Mouse (Mus musculus) CH12.LX (cell line): ENCODE data around the gene Cplx1. TPM values are rescaled to one million over a fixed set of nuclear protein-coding genes. Genes with fewer than 3 reads are reported as not detected.

Source experiments
- DNase-seq: peaks from one replicate; pipeline ENCODE4 v3.0.0-alpha.2; 2013; ENCODE audit errors: extremely low read depth
- H3K27ac ChIP-seq: 2 replicates; pipeline ENCODE4 v1.5.1; 2012; ENCODE audit warnings: low read depth, mild to moderate bottlenecking, control low read depth, moderate library complexity; ENCODE audit not compliant: insufficient read depth
- H3K27me3 ChIP-seq: replicated peaks from 2 replicates; pipeline ENCODE3; 2012; ENCODE audit warnings: inconsistent platforms
- H3K36me3 ChIP-seq, 2 experiments: replicated peaks in 1 of 2; 2 replicates each; pipeline versions ENCODE3 to v1.6.1; 2012; ENCODE audit warnings: inconsistent platforms in 1 of 2, low read length in 1 of 2, mild to moderate bottlenecking in 1 of 2, mixed read lengths in 1 of 2, moderate library complexity in 1 of 2; ENCODE audit not compliant: control insufficient read depth in 1 of 2, insufficient read depth in 1 of 2
- H3K4me1 ChIP-seq, 2 experiments: 2 replicates each; pipeline ENCODE4 v1.6.1; 2012; ENCODE audit warnings: inconsistent platforms in 1 of 2, moderate library complexity in 1 of 2; ENCODE audit not compliant: insufficient read depth in 2 of 2, control insufficient read depth in 1 of 2
- H3K4me2 ChIP-seq: 2 replicates; pipeline ENCODE4 v1.6.1; 2012; ENCODE audit warnings: low read depth, mild to moderate bottlenecking, control low read depth; ENCODE audit not compliant: poor library complexity, insufficient read depth, severe bottlenecking
- H3K4me3 ChIP-seq, 3 experiments: fragments of 150-350 bp in 1 of 3; sonication (generic) in 1 of 3; replicated peaks in 1 of 3; 2 replicates each; pipeline versions ENCODE3 to v1.5.1; 2011 to 2012; ENCODE audit warnings: low read depth in 2 of 3, low read length in 2 of 3, mild to moderate bottlenecking in 2 of 3, moderate library complexity in 2 of 3, control low read depth in 1 of 3, improper control_type of control experiment in 1 of 3, inconsistent platforms in 1 of 3, mixed read lengths in 1 of 3; ENCODE audit not compliant: poor library complexity in 1 of 3
- H3K79me2 ChIP-seq: replicated peaks from 2 replicates; pipeline ENCODE4 v1.6.1; 2012; ENCODE audit warnings: mild to moderate bottlenecking, moderate library complexity; ENCODE audit not compliant: control insufficient read depth, poor library complexity, insufficient read depth, severe bottlenecking; ENCODE audit errors: extremely low read depth
- H3K9ac ChIP-seq: 2 replicates; pipeline ENCODE4 v1.6.1; 2012; ENCODE audit warnings: low read depth, mild to moderate bottlenecking, control low read depth, moderate library complexity; ENCODE audit not compliant: insufficient read depth
- H3K9me3 ChIP-seq: replicated peaks from 2 replicates; pipeline ENCODE3; 2012; ENCODE audit warnings: low read length, inconsistent platforms, mixed read lengths
- CHD2 ChIP-seq: IDR thresholded peaks from 2 replicates; pipeline ENCODE4 v1.6.1; 2011; ENCODE audit warnings: low read length, improper control_type of control experiment
- CTCF ChIP-seq, 2 experiments: IDR thresholded peaks in 1 of 2; conservative IDR thresholded peaks in 1 of 2; 2 replicates each; pipeline ENCODE4 v1.5.1; 2011 to 2012; ENCODE audit warnings: low read depth in 2 of 2, low read length in 2 of 2, improper control_type of control experiment in 1 of 2, inconsistent platforms in 1 of 2, mild to moderate bottlenecking in 1 of 2, moderate library complexity in 1 of 2
- EP300 ChIP-seq: IDR thresholded peaks from 2 replicates; pipeline ENCODE4 v1.6.1; 2011; ENCODE audit warnings: low read length, improper control_type of control experiment
- ETS1 ChIP-seq: conservative IDR thresholded peaks from 2 replicates; pipeline ENCODE4 v1.6.1; 2012; ENCODE audit warnings: low read depth, mild to moderate bottlenecking, inconsistent platforms, low read length, improper control_type of control experiment, moderate library complexity
- IRF4 ChIP-seq: IDR thresholded peaks from 2 replicates; pipeline ENCODE4 v1.6.1; 2014; ENCODE audit warnings: low read depth, mild to moderate bottlenecking, inconsistent platforms, low read length, improper control_type of control experiment
- JUN ChIP-seq: IDR thresholded peaks from 2 replicates; pipeline ENCODE4 v1.6.1; 2011; ENCODE audit warnings: low read depth, mild to moderate bottlenecking, low read length, improper control_type of control experiment, moderate library complexity; ENCODE audit not compliant: insufficient read depth
- KAT2A ChIP-seq: IDR thresholded peaks from 2 replicates; pipeline ENCODE4 v1.6.1; 2012; ENCODE audit warnings: low read length, improper control_type of control experiment, inconsistent platforms; ENCODE audit not compliant: insufficient replicate concordance
- MAFK ChIP-seq: IDR thresholded peaks from 2 replicates; pipeline ENCODE4 v1.6.1; 2011; ENCODE audit warnings: low read length, improper control_type of control experiment; ENCODE audit not compliant: insufficient replicate concordance
- MAX ChIP-seq: IDR thresholded peaks from 2 replicates; pipeline ENCODE4 v1.6.1; 2011; ENCODE audit warnings: low read length, improper control_type of control experiment
- MEF2A ChIP-seq: IDR thresholded peaks from 2 replicates; pipeline ENCODE4 v1.6.1; 2014; ENCODE audit warnings: low read depth, mild to moderate bottlenecking, inconsistent platforms, low read length, improper control_type of control experiment, borderline replicate concordance
- MYC ChIP-seq: IDR thresholded peaks from 2 replicates; pipeline ENCODE4 v1.6.1; 2011; ENCODE audit warnings: low read depth, mild to moderate bottlenecking, improper control_type of control experiment, low read length
- NELFE ChIP-seq: IDR thresholded peaks from 2 replicates; pipeline ENCODE4 v1.6.1; 2011; ENCODE audit warnings: low read depth, low read length, improper control_type of control experiment
- NRF1 ChIP-seq: IDR thresholded peaks from 2 replicates; pipeline ENCODE4 v1.6.1; 2014; ENCODE audit warnings: low read depth, mild to moderate bottlenecking, inconsistent platforms, low read length, improper control_type of control experiment, moderate library complexity
- POLR2A ChIP-seq: IDR thresholded peaks from 2 replicates; pipeline ENCODE4 v1.6.1; 2011; ENCODE audit warnings: low read depth, mild to moderate bottlenecking, improper control_type of control experiment, low read length
- RAD21 ChIP-seq: IDR thresholded peaks from 2 replicates; pipeline ENCODE4 v1.6.1; 2011; ENCODE audit warnings: low read depth, mild to moderate bottlenecking, low read length, improper control_type of control experiment, moderate library complexity
- RCOR1 ChIP-seq: conservative IDR thresholded peaks from 2 replicates; pipeline ENCODE4 v1.6.1; 2012; ENCODE audit warnings: low read depth, mild to moderate bottlenecking, inconsistent platforms, low read length, improper control_type of control experiment
- SIN3A ChIP-seq: IDR thresholded peaks from 2 replicates; pipeline ENCODE4 v1.6.1; 2012; ENCODE audit warnings: low read length, improper control_type of control experiment, inconsistent platforms
- SMC3 ChIP-seq: IDR thresholded peaks from 2 replicates; pipeline ENCODE4 v1.6.1; 2011; ENCODE audit warnings: low read depth, low read length, improper control_type of control experiment
- UBTF ChIP-seq: IDR thresholded peaks from 2 replicates; pipeline ENCODE4 v1.6.1; 2012; ENCODE audit warnings: low read depth, mild to moderate bottlenecking, inconsistent platforms, low read length, improper control_type of control experiment, moderate library complexity
- USF1 ChIP-seq: IDR thresholded peaks from 2 replicates; pipeline ENCODE4 v1.6.1; 2014; ENCODE audit warnings: low read depth, mild to moderate bottlenecking, inconsistent platforms, low read length, improper control_type of control experiment
- ZC3H11A ChIP-seq: IDR thresholded peaks from 2 replicates; pipeline ENCODE4 v1.6.1; 2012; ENCODE audit warnings: low read depth, mild to moderate bottlenecking, inconsistent platforms, low read length, improper control_type of control experiment
- ZKSCAN1 ChIP-seq: IDR thresholded peaks from 2 replicates; pipeline ENCODE4 v1.6.1; 2012; ENCODE audit warnings: low read depth, inconsistent platforms, low read length, improper control_type of control experiment, borderline replicate concordance
- ZNF384 ChIP-seq: IDR thresholded peaks from 2 replicates; pipeline ENCODE4 v1.6.1; 2012; ENCODE audit warnings: low read depth, low read length, improper control_type of control experiment, inconsistent platforms
- dilution Hi-C: fragments of 300-500 bp; cut with MboI; formaldehyde crosslinking; loops from 2 replicates; pipeline ENCODE4 v1.14.3; 2020; ENCODE audit warnings: low sequenced_read_pairs; ENCODE audit not compliant: extremely low pct_unique_long_range_greater_than_20kb, extremely low pct_ligation_motif_present
- in situ Hi-C: fragments of 300-500 bp; cut with MboI; formaldehyde crosslinking; loops from 3 replicates; pipeline ENCODE4 v1.14.3; 2019; ENCODE audit warnings: low sequenced_read_pairs, low pct_ligation_motif_present, low pct_unique_long_range_greater_than_20kb, mixed read lengths
- polyA plus RNA-seq: library from polyadenylated mRNA; unstranded; fragments of >175 nt; gene quantifications from 2 replicates; pipeline ENCODE4 v1.2.1, GENCODE M21; 2012; ENCODE audit warnings: low read depth; ENCODE audit not compliant: insufficient read length
- total RNA-seq, 2 experiments: library from RNA; depleted of rRNA; stranded (reverse); fragments of 300-350 nt in 1 of 2; fragments of >200 nt in 1 of 2; gene quantifications; 2 replicates each; pipeline ENCODE4 v1.2.3; 2012 to 2014

The Cplx1 gene
- total and polyA plus RNA-seq, 3 experiments = not detected

DNA sequence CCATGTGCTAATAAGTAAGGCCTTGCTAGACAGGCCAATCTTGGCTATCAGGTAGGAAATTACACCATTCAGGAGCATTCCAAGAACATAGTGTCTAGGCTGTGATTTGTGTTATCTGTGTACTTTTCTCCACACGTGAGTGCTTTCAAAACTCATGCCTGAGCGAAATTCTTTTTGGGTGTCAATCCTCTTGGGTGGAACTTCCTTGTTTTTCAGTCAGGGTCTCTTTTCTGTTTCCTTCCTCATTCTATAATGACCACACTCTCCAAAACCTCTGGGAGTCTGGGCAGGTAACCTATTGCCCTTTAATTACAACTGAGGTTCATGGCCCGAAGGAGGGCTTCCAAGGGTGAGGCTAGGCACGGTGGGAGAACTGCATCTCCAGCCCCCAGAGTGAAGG lies 16.7 kb upstream of the Cplx1 start:
- H3K9ac ChIP-seq = no peak overlapping the region
- in situ Hi-C loops = no loop called here
- dilution Hi-C loops = no loop called here
- DNase-seq = no peak
- no peak for TF ChIP-seq NELFE
- TF ChIP-seq NRF1 = no peak
- no peak for TF ChIP-seq POLR2A
- no peak overlapping the region for H3K4me3 ChIP-seq
- no peaks in the 10 kb centered on the region for H3K9me3 ChIP-seq
- no peaks in the 10 kb centered on the region for H3K27me3 ChIP-seq
- H3K4me2 ChIP-seq = no peak overlapping the region
- H3K27ac ChIP-seq = no peak overlapping the region
- no peaks in the 10 kb centered on the region for H3K4me1 ChIP-seq
- peaks cover 50 to 70% of the 10 kb centered on the region in 2 experiments for H3K36me3 ChIP-seq
- H3K79me2 ChIP-seq = no peaks in the 10 kb centered on the region

DNA sequence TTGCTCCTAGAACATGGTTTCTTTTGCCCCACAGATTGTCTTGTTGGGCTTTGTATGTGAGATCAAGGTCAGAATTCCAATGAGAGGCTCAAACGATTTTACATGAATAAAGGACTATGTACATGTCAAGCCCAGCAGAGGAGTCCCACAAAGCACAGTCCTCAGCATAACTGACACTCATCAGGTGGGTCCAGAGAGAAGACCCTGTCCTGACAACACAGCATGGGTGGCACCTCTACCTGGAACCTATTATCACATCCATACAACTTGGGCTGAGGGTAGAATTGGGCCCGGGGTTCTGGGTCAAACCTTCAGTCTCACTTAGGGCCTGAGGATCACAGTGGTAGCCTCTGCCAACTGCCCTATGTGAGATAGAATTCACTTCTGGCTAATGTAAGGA lies 15.6 kb upstream of the Cplx1 start:
- in situ Hi-C loops = no loop called here
- H3K27me3 ChIP-seq = no peaks in the 10 kb centered on the region
- dilution Hi-C loops = no loop called here
- H3K4me1 ChIP-seq = no peaks in the 10 kb centered on the region
- no peak for DNase-seq
- H3K4me2 ChIP-seq = no peak overlapping the region
- no peaks in the 10 kb centered on the region for H3K9me3 ChIP-seq
- TF ChIP-seq CTCF (conservative IDR thresholded peaks at IDR 0.05 in 1 of 2, IDR thresholded peaks at IDR 0.05 in 1 of 2; ENCODE audit: low read depth in 2 of 2, low read length in 2 of 2) (no peak), SIN3A (no peak), EP300 (no peak), UBTF (no peak), NELFE (no peak), ZNF384 (no peak), SMC3 (no peak), MAX (no peak), ZKSCAN1 (no peak), MEF2A (no peak), KAT2A (no peak), ETS1 (no peak), ZC3H11A (no peak)
- peaks cover 39 to 59% of the 10 kb centered on the region in 2 experiments for H3K36me3 ChIP-seq
- no peak overlapping the region for H3K9ac ChIP-seq
- no peak overlapping the region for H3K27ac ChIP-seq
- H3K4me3 ChIP-seq = no peak overlapping the region
- H3K79me2 ChIP-seq = no peaks in the 10 kb centered on the region

DNA sequence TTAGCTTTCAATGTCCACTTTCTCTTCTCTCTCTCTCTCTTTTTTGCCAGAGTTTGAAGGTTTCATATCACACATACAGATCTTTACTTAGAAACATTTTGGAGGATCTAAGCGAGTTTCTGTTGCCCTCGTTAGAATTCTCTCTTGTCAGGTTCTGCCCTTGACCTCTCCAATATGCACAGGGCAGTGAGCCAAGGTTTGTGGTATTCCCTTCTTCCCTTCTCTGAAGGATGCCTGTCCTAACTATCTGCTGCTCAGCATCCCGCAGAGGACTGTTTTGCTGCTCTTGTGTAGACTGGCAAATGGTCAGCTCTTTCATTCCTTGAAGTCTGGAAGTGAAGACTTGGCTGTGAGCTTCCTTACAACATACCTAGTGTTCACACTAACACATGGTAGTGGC lies 14.5 kb upstream of the Cplx1 start:
- peaks cover 28 to 48% of the 10 kb centered on the region in 2 experiments for H3K36me3 ChIP-seq
- dilution Hi-C loops = no loop called here
- H3K79me2 ChIP-seq = no peaks in the 10 kb centered on the region
- in situ Hi-C loops = no loop called here
- no peak for DNase-seq
- H3K27me3 ChIP-seq = no peaks in the 10 kb centered on the region
- H3K9ac ChIP-seq = no peak overlapping the region
- no peak overlapping the region for H3K4me2 ChIP-seq
- H3K9me3 ChIP-seq = no peaks in the 10 kb centered on the region
- no peak overlapping the region for H3K27ac ChIP-seq
- TF ChIP-seq MAX (no peak), NELFE (no peak), ZKSCAN1 (no peak), MYC (no peak), RCOR1 (no peak), SMC3 (no peak), SIN3A (no peak), ETS1 (no peak), KAT2A (no peak), USF1 (no peak), CHD2 (no peak), RAD21 (no peak), UBTF (no peak), MAFK (no peak), JUN (no peak), CTCF (conservative IDR thresholded peaks at IDR 0.05 in 1 of 2, IDR thresholded peaks at IDR 0.05 in 1 of 2; ENCODE audit: low read depth in 2 of 2, low read length in 2 of 2) (no peak), IRF4 (no peak), EP300 (no peak)
- TF ChIP-seq, all 38 proteins: peak for 0
- H3K4me1 ChIP-seq = no peaks in the 10 kb centered on the region
- no peak overlapping the region for H3K4me3 ChIP-seq
